Mouse (Mus musculus): ENCODE results near the gene Cdc14b. TPM values are rescaled to one million over a fixed set of nuclear protein-coding genes. Genes with fewer than 3 reads are reported as not detected.
"Not testable (repeated sequence)": the region's sequence is repeated elsewhere in the genome, so short reads cannot be mapped to it uniquely, and the experiment has no call there.

Gene Cdc14b
- polyA plus RNA-seq, 1 experiment from 2014 or later = 8.6 TPM

- no peak overlapping the region for H3K27ac ChIP-seq (ENCODE audit: low read length)
- H3K4me1 ChIP-seq (replicated peaks; ENCODE audit: control insufficient read depth, insufficient read depth, low read length) = no peaks in the 10 kb centered on the region
- H3K9me3 ChIP-seq (ENCODE audit: control insufficient read depth, low read length) = no peaks in the 10 kb centered on the region
- ATAC-seq (ENCODE audit: low read depth) = no peak
- no peak overlapping the region for H3K9ac ChIP-seq (ENCODE audit: low read length)
- no peak overlapping the region for H3K4me3 ChIP-seq (ENCODE audit: low read length)
- H3K36me3 ChIP-seq (ENCODE audit: control insufficient read depth, insufficient read depth, low read length) = no peaks in the 10 kb centered on the region
- no peaks in the 10 kb centered on the region for H3K27me3 ChIP-seq (ENCODE audit: control insufficient read depth, insufficient read depth, low read depth, low read length)
- WGBS = 87% methylated on average over 7 of the region's 7 CpGs
- no peak overlapping the region for H3K4me2 ChIP-seq (ENCODE audit: low read depth, low read length)
Measured at GRCm38 (mm10) chr13:64259903-64260302, 15.2 kb downstream of the Cdc14b start.

GRCm38 (mm10) chr13:64258516-64258821 is 16.6 kb downstream of the Cdc14b start:
- no peak for ATAC-seq (ENCODE audit: low read depth)
- Histone ChIP-seq H3K9me3 (ENCODE audit: control insufficient read depth, low read length) (no peaks in the 10 kb centered on the region), H3K4me3 (ENCODE audit: low read length) (no peak overlapping the region), H3K4me2 (ENCODE audit: low read depth, low read length) (no peak overlapping the region), H3K27me3 (ENCODE audit: control insufficient read depth, insufficient read depth, low read depth, low read length) (no peaks in the 10 kb centered on the region), H3K27ac (ENCODE audit: low read length) (no peak overlapping the region), H3K9ac (ENCODE audit: low read length) (no peak overlapping the region), H3K36me3 (ENCODE audit: control insufficient read depth, insufficient read depth, low read length) (no peaks in the 10 kb centered on the region), H3K4me1 (replicated peaks; ENCODE audit: control insufficient read depth, insufficient read depth, low read length) (no peaks in the 10 kb centered on the region)
- WGBS = 80% methylated on average over 4 of the region's 4 CpGs

- Histone ChIP-seq H3K4me1 (replicated peaks; ENCODE audit: control insufficient read depth, insufficient read depth, low read length) (no peaks in the 10 kb centered on the region), H3K9me3 (ENCODE audit: control insufficient read depth, low read length) (no peaks in the 10 kb centered on the region), H3K4me3 (ENCODE audit: low read length) (no peak overlapping the region), H3K36me3 (ENCODE audit: control insufficient read depth, insufficient read depth, low read length) (no peaks in the 10 kb centered on the region), H3K9ac (ENCODE audit: low read length) (no peak overlapping the region), H3K4me2 (ENCODE audit: low read depth, low read length) (no peak overlapping the region), H3K27me3 (ENCODE audit: control insufficient read depth, insufficient read depth, low read depth, low read length) (no peaks in the 10 kb centered on the region), H3K27ac (ENCODE audit: low read length) (no peak overlapping the region)
- 45% methylated on average over 5 of the region's 5 CpGs for WGBS
- ATAC-seq (ENCODE audit: low read depth) = no peak
Measured at GRCm38 (mm10) chr13:64257814-64258515, 17.1 kb downstream of the Cdc14b start.

- Histone ChIP-seq H3K4me3 (ENCODE audit: low read length) (no peak overlapping the region), H3K4me1 (replicated peaks; ENCODE audit: control insufficient read depth, insufficient read depth, low read length) (no peaks in the 10 kb centered on the region), H3K4me2 (ENCODE audit: low read depth, low read length) (no peak overlapping the region), H3K27me3 (ENCODE audit: control insufficient read depth, insufficient read depth, low read depth, low read length) (no peaks in the 10 kb centered on the region), H3K9ac (ENCODE audit: low read length) (no peak overlapping the region), H3K9me3 (ENCODE audit: control insufficient read depth, low read length) (no peaks in the 10 kb centered on the region), H3K36me3 (ENCODE audit: control insufficient read depth, insufficient read depth, low read length) (no peaks in the 10 kb centered on the region), H3K27ac (ENCODE audit: low read length) (no peak overlapping the region)
- no peak for ATAC-seq (ENCODE audit: low read depth)
- WGBS = 71% methylated on average over 12 of the region's 12 CpGs
Measured at GRCm38 (mm10) chr13:64257010-64257813, 17.9 kb downstream of the Cdc14b start.

GRCm38 (mm10) chr13:64254185-64254584 is 20.9 kb downstream of the Cdc14b start:
- ATAC-seq (ENCODE audit: low read depth); H3K9me3 ChIP-seq (ENCODE audit: control insufficient read depth, low read length); H3K4me3 ChIP-seq (ENCODE audit: low read length); H3K4me2 ChIP-seq (ENCODE audit: low read depth, low read length); H3K9ac ChIP-seq (ENCODE audit: low read length); H3K36me3 ChIP-seq (ENCODE audit: control insufficient read depth, insufficient read depth, low read length); H3K27me3 ChIP-seq (ENCODE audit: control insufficient read depth, insufficient read depth, low read depth, low read length); H3K4me1 ChIP-seq (replicated peaks; ENCODE audit: control insufficient read depth, insufficient read depth, low read length); H3K27ac ChIP-seq (ENCODE audit: low read length): not testable (repeated sequence)
- 71% methylated on average over 10 of the region's 11 CpGs for WGBS

- H3K4me1 ChIP-seq (replicated peaks; ENCODE audit: control insufficient read depth, insufficient read depth, low read length) = 0 out of 2 replicates have a peak, but pooled peaks cover 4% of the 10 kb centered on the region
- no peak overlapping the region for H3K9ac ChIP-seq (ENCODE audit: low read length)
- H3K27me3 ChIP-seq (ENCODE audit: control insufficient read depth, insufficient read depth, low read depth, low read length) = no peaks in the 10 kb centered on the region
- no peaks in the 10 kb centered on the region for H3K9me3 ChIP-seq (ENCODE audit: control insufficient read depth, low read length)
- H3K27ac ChIP-seq (ENCODE audit: low read length) = no peak overlapping the region
- no peak overlapping the region for H3K4me3 ChIP-seq (ENCODE audit: low read length)
- no peak for ATAC-seq (ENCODE audit: low read depth)
- H3K36me3 ChIP-seq (ENCODE audit: control insufficient read depth, insufficient read depth, low read length) = no peaks in the 10 kb centered on the region
- no peak overlapping the region for H3K4me2 ChIP-seq (ENCODE audit: low read depth, low read length)
Measured at GRCm38 (mm10) chr13:64253697-64254096, 21.4 kb downstream of the Cdc14b start.

GRCm38 (mm10) chr13:64252147-64252546 is 22.9 kb downstream of the Cdc14b start:
- Histone ChIP-seq H3K4me1 (replicated peaks; ENCODE audit: control insufficient read depth, insufficient read depth, low read length) (peaks cover 4% of the 10 kb centered on the region; the same call in 1 of the 2 replicates), H3K9me3 (ENCODE audit: control insufficient read depth, low read length) (no peaks in the 10 kb centered on the region), H3K9ac (ENCODE audit: low read length) (no peak overlapping the region), H3K27me3 (ENCODE audit: control insufficient read depth, insufficient read depth, low read depth, low read length) (no peaks in the 10 kb centered on the region), H3K27ac (ENCODE audit: low read length) (no peak overlapping the region), H3K4me2 (ENCODE audit: low read depth, low read length) (no peak overlapping the region), H3K36me3 (ENCODE audit: control insufficient read depth, insufficient read depth, low read length) (no peaks in the 10 kb centered on the region), H3K4me3 (ENCODE audit: low read length) (no peak overlapping the region)
- no peak for ATAC-seq (ENCODE audit: low read depth)
- WGBS = 60% methylated on average over 5 of the region's 5 CpGs

- H3K27me3 ChIP-seq (ENCODE audit: control insufficient read depth, insufficient read depth, low read depth, low read length) = no peaks in the 10 kb centered on the region
- H3K4me1 ChIP-seq (replicated peaks; ENCODE audit: control insufficient read depth, insufficient read depth, low read length) = peaks cover 4% of the 10 kb centered on the region; the same call in 1 of the 2 replicates
- no peak overlapping the region for H3K27ac ChIP-seq (ENCODE audit: low read length)
- ATAC-seq (ENCODE audit: low read depth) = no peak
- H3K4me2 ChIP-seq (ENCODE audit: low read depth, low read length) = no peak overlapping the region
- H3K9me3 ChIP-seq (ENCODE audit: control insufficient read depth, low read length) = no peaks in the 10 kb centered on the region
- H3K36me3 ChIP-seq (ENCODE audit: control insufficient read depth, insufficient read depth, low read length) = no peaks in the 10 kb centered on the region
- no peak overlapping the region for H3K9ac ChIP-seq (ENCODE audit: low read length)
- no peak overlapping the region for H3K4me3 ChIP-seq (ENCODE audit: low read length)
- 15% methylated on average over 1 of the region's 1 CpGs for WGBS
Measured at GRCm38 (mm10) chr13:64250363-64250762, 24.7 kb downstream of the Cdc14b start.

GRCm38 (mm10) chr13:64248775-64249524 is 26.1 kb downstream of the Cdc14b start:
- H3K4me2 ChIP-seq (ENCODE audit: low read depth, low read length) = peak overlapping the region; percentile 95
- ATAC-seq (ENCODE audit: low read depth) = peak; percentile 90
- peaks cover 4% of the 10 kb centered on the region; the same call in 1 of the 2 replicates for H3K4me1 ChIP-seq (replicated peaks; ENCODE audit: control insufficient read depth, insufficient read depth, low read length)
- no peaks in the 10 kb centered on the region for H3K9me3 ChIP-seq (ENCODE audit: control insufficient read depth, low read length)
- H3K9ac ChIP-seq (ENCODE audit: low read length) = peak overlapping the region; percentile 84
- H3K27me3 ChIP-seq (ENCODE audit: control insufficient read depth, insufficient read depth, low read depth, low read length) = no peaks in the 10 kb centered on the region
- H3K4me3 ChIP-seq (ENCODE audit: low read length) = peak overlapping the region; percentile 72
- H3K36me3 ChIP-seq (ENCODE audit: control insufficient read depth, insufficient read depth, low read length) = no peaks in the 10 kb centered on the region
- peak overlapping the region; percentile 30; the same call in 1 of the 2 replicates for H3K27ac ChIP-seq (ENCODE audit: low read length)
- 7% methylated on average over 22 of the region's 22 CpGs for WGBS
